In genomic region chr3:157021632-157022031, GRCm38 (mm10) we compare ENCODE assay signal across 27 mouse cellular contexts.
DNase-seq lines count a peak whose midpoint lies in the region; ATAC-seq and TF ChIP-seq lines count a peak whose summit lies in the region.
"Had no signal": no experiment of that assay in that cellular context is flagged by ENCODE, and none has a peak within 500 bp of the region (broad histone marks: within the 10 kb centered on the region; RNA-seq: fewer than 3 reads in every experiment).

No protein-coding gene starts in this region.

- no peaks in the 10 kb centered on the region for H3K9me3 ChIP-seq in limb, embryonic 12.5 days
- H3K9me3 ChIP-seq in limb, embryonic 10.5 days (replicated peaks): no peaks in the 10 kb centered on the region
- H3K9me3 ChIP-seq in lung, embryonic 16.5 days (ENCODE audit: control insufficient read depth, low read length): no peaks in the 10 kb centered on the region
- no peaks in the 10 kb centered on the region for H3K9me3 ChIP-seq in limb, embryonic 14.5 days (ENCODE audit: control insufficient read depth, low read length)
- no peaks in the 10 kb centered on the region for H3K9me3 ChIP-seq in heart, embryonic 10.5 days
- H3K9me3 ChIP-seq: embryonic facial prominence, embryonic 13.5 days; forebrain, embryonic 10.5 days; forebrain, embryonic 13.5 days; heart, embryonic 12.5 days; heart, embryonic 15.5 days; hindbrain, embryonic 10.5 days; hindbrain, embryonic 13.5 days had no signal

- ATAC-seq in limb, embryonic 12.5 days (ENCODE audit: insufficient number of reproducible peaks, insufficient read depth, low FRiP score, low TSS enrichment, low read depth): peak; percentile 18; the same call in 1 of the 2 replicates
- ATAC-seq in lung, embryonic 16.5 days (ENCODE audit: low read depth): peak; percentile 95
- ATAC-seq in limb, embryonic 14.5 days (ENCODE audit: low FRiP score, low read depth): no peak
- ATAC-seq: CD4-positive, CD25-positive, alpha-beta regulatory T cell, adult 4 months; forebrain, embryonic 13.5 days; forebrain, embryonic 16.5 days; hindbrain, embryonic 16.5 days had no signal

- WGBS in limb, embryonic 12.5 days: 32% methylated on average over 2 of the region's 2 CpGs
- WGBS in limb, embryonic 10.5 days: 62% methylated on average over 2 of the region's 2 CpGs
- 14% methylated on average over 2 of the region's 2 CpGs for WGBS in lung, embryonic 16.5 days
- WGBS in lung, adult 2 months: 27% methylated on average over 2 of the region's 2 CpGs
- WGBS in limb, embryonic 14.5 days: 24% methylated on average over 2 of the region's 2 CpGs
- WGBS in heart, embryonic 10.5 days: 79% methylated on average over 2 of the region's 2 CpGs

- no peak for TF ChIP-seq POLR2A in lung, adult 2 months (IDR thresholded peaks at IDR 0.05; ENCODE audit: borderline replicate concordance, extremely low read depth, low read depth, low read length)
- no peak for TF ChIP-seq POLR2A in limb, embryonic 14.5 days (IDR thresholded peaks at IDR 0.05; ENCODE audit: borderline replicate concordance, extremely low read depth, insufficient read depth, insufficient read length)

- H3K4me2 ChIP-seq in limb, embryonic 12.5 days: no peak overlapping the region
- no peak overlapping the region for H3K4me2 ChIP-seq in lung, embryonic 16.5 days (ENCODE audit: low read depth, low read length)
- no peak overlapping the region for H3K4me2 ChIP-seq in limb, embryonic 14.5 days (replicated peaks; ENCODE audit: low read depth, low read length, severe bottlenecking)
- H3K4me2 ChIP-seq: embryonic facial prominence, embryonic 13.5 days; forebrain, embryonic 13.5 days; heart, embryonic 12.5 days; heart, embryonic 15.5 days; hindbrain, embryonic 13.5 days had no signal

- H3K9ac ChIP-seq in limb, embryonic 12.5 days (replicated peaks): no peak overlapping the region
- H3K9ac ChIP-seq in lung, embryonic 16.5 days (ENCODE audit: low read length): no peak overlapping the region
- no peak overlapping the region for H3K9ac ChIP-seq in limb, embryonic 14.5 days (ENCODE audit: low read depth, low read length, severe bottlenecking)
- H3K9ac ChIP-seq: embryonic facial prominence, embryonic 13.5 days; forebrain, embryonic 13.5 days; heart, embryonic 12.5 days; heart, embryonic 15.5 days; hindbrain, embryonic 13.5 days had no signal

- no peak for TF ChIP-seq CTCF in lung, adult 2 months (IDR thresholded peaks at IDR 0.05; ENCODE audit: insufficient read depth, low read length)

- DNase-seq in limb, embryonic 10.5 days (ENCODE audit: low spot score): no peak
- no peak for DNase-seq in lung, adult 2 months
- peak; percentile 26 for DNase-seq in limb, embryonic 14.5 days (ENCODE audit: low spot score)
- peak; percentile 6 for DNase-seq in lung, postnatal 36 days
- DNase-seq in heart, embryonic 10.5 days (ENCODE audit: low spot score): no peak
- DNase-seq: adrenal gland, adult 2 months; adrenal gland, postnatal 14 days; cerebellum, adult 11 months; cerebellum, adult 2 months; cerebellum, adult 9-11 months; cerebellum, postnatal 25 days; gastrocnemius, postnatal 10 days; gastrocnemius, postnatal 36 days; heart, postnatal 10 days; heart, postnatal 36 days had no signal

- no peaks in the 10 kb centered on the region for H3K4me1 ChIP-seq in limb, embryonic 12.5 days (replicated peaks)
- no peaks in the 10 kb centered on the region for H3K4me1 ChIP-seq in limb, embryonic 10.5 days
- peaks cover 5% of the 10 kb centered on the region; the same call in 1 of the 2 replicates for H3K4me1 ChIP-seq in lung, embryonic 16.5 days (replicated peaks; ENCODE audit: control insufficient read depth, insufficient read depth, low read length)
- H3K4me1 ChIP-seq in lung, adult 2 months (ENCODE audit: control insufficient read depth, insufficient read depth, low read length): no peaks in the 10 kb centered on the region
- H3K4me1 ChIP-seq in limb, embryonic 14.5 days (ENCODE audit: control insufficient read depth, insufficient read depth, low read length): no peaks in the 10 kb centered on the region
- no peaks in the 10 kb centered on the region for H3K4me1 ChIP-seq in heart, embryonic 10.5 days
- H3K4me1 ChIP-seq: embryonic facial prominence, embryonic 13.5 days; forebrain, embryonic 10.5 days; forebrain, embryonic 13.5 days; heart, embryonic 12.5 days; heart, embryonic 15.5 days; hindbrain, embryonic 10.5 days; hindbrain, embryonic 13.5 days had no signal

- H3K4me3 ChIP-seq in limb, embryonic 12.5 days (replicated peaks): no peak overlapping the region
- no peak overlapping the region for H3K4me3 ChIP-seq in limb, embryonic 10.5 days
- H3K4me3 ChIP-seq in lung, embryonic 16.5 days (ENCODE audit: low read length): no peak overlapping the region
- H3K4me3 ChIP-seq in lung, adult 2 months (replicated peaks; ENCODE audit: extremely low read depth, low read depth, low read length): no peak overlapping the region
- H3K4me3 ChIP-seq in limb, embryonic 14.5 days (replicated peaks; ENCODE audit: low read length): no peak overlapping the region
- no peak overlapping the region for H3K4me3 ChIP-seq in heart, embryonic 10.5 days
- H3K4me3 ChIP-seq: embryonic facial prominence, embryonic 13.5 days; forebrain, embryonic 10.5 days; forebrain, embryonic 13.5 days; heart, embryonic 12.5 days; heart, embryonic 15.5 days; hindbrain, embryonic 10.5 days; hindbrain, embryonic 13.5 days had no signal

- no peak overlapping the region for H3K27ac ChIP-seq in limb, embryonic 12.5 days
- no peak overlapping the region for H3K27ac ChIP-seq in limb, embryonic 10.5 days
- H3K27ac ChIP-seq in lung, embryonic 16.5 days (ENCODE audit: low read length): peak overlapping the region; percentile 47
- H3K27ac ChIP-seq in limb, embryonic 14.5 days (replicated peaks; ENCODE audit: low read depth, low read length): no peak overlapping the region
- H3K27ac ChIP-seq in heart, embryonic 10.5 days: no peak overlapping the region
- H3K27ac ChIP-seq: embryonic facial prominence, embryonic 13.5 days; forebrain, embryonic 10.5 days; forebrain, embryonic 13.5 days; heart, embryonic 15.5 days; hindbrain, embryonic 10.5 days; hindbrain, embryonic 13.5 days had no signal

- no peaks in the 10 kb centered on the region for H3K36me3 ChIP-seq in limb, embryonic 12.5 days
- H3K36me3 ChIP-seq in limb, embryonic 10.5 days: no peaks in the 10 kb centered on the region
- H3K36me3 ChIP-seq in lung, embryonic 16.5 days (ENCODE audit: control insufficient read depth, insufficient read depth, low read length): no peaks in the 10 kb centered on the region
- H3K36me3 ChIP-seq in limb, embryonic 14.5 days (ENCODE audit: control insufficient read depth, insufficient read depth, low read length): no peaks in the 10 kb centered on the region
- H3K36me3 ChIP-seq in heart, embryonic 10.5 days: no peaks in the 10 kb centered on the region
- H3K36me3 ChIP-seq: embryonic facial prominence, embryonic 13.5 days; forebrain, embryonic 10.5 days; heart, embryonic 12.5 days; heart, embryonic 15.5 days; hindbrain, embryonic 10.5 days; hindbrain, embryonic 13.5 days had no signal

- no peaks in the 10 kb centered on the region for H3K27me3 ChIP-seq in limb, embryonic 12.5 days
- no peaks in the 10 kb centered on the region for H3K27me3 ChIP-seq in limb, embryonic 10.5 days (ENCODE audit: low read depth, poor library complexity, severe bottlenecking)
- no peaks in the 10 kb centered on the region for H3K27me3 ChIP-seq in lung, embryonic 16.5 days (ENCODE audit: control insufficient read depth, insufficient read depth, low read depth, low read length)
- no peaks in the 10 kb centered on the region for H3K27me3 ChIP-seq in limb, embryonic 14.5 days (ENCODE audit: control insufficient read depth, insufficient read depth, low read length)
- no peaks in the 10 kb centered on the region for H3K27me3 ChIP-seq in heart, embryonic 10.5 days (ENCODE audit: insufficient read depth, poor library complexity, severe bottlenecking)
- H3K27me3 ChIP-seq: embryonic facial prominence, embryonic 13.5 days; forebrain, embryonic 13.5 days; heart, embryonic 12.5 days; heart, embryonic 15.5 days; hindbrain, embryonic 13.5 days had no signal

Comparison
In these comparisons a context has a peak if more than half of its experiments do, and no peak if none do; other contexts are left out.
1. DNase-seq: peak in limb, embryonic 14.5 days (single experiment) and lung, postnatal 36 days (single experiment); none in limb, embryonic 10.5 days (single experiment), lung, adult 2 months (single experiment) and heart, embryonic 10.5 days (single experiment).